Mouse (Mus musculus): ENCODE data around the gene Ifi35.

Gene Ifi35

DNA sequence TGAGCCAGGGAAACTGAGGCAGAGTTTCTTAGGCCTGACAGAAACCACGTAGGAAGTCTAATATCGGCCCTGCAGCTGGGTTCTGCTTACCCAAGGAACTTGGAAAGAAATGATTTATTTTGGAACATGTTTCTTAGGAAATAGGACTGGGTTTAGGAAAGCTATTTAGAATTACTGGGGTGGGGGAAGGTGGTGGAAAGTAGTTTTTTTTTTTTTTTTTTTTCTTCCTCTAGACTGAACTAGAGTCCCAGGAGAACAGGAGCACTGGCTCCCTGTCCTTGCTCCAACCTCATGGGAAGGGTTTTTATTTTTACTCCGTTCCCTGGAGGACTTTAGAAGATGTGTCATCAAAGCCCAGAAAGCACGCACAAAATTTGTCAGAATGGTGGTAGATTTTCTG is 20.9 kb downstream of the Ifi35 start:
- ChIA-PET POLR2A (interaction anchor here (0.6 to 24.0 kb wide), 25 partner anchors 9 to 405 kb away, joined by 3 to 550 read pairs (median 11); partner anchors contain the start of genes Rpl27 (in 3 of the 4), Brca1 (in 2 of the 4), Nbr1 (in 2 of the 4) and Rdm1 (in 2 of the 4)), CTCF (interaction anchor here in 3 of 4 experiments (0.5 to 1.5 kb wide), 6 partner anchors 10 to 318 kb away, joined by 3 to 6 read pairs (median 3); no protein-coding TSS in a partner anchor)

DNA sequence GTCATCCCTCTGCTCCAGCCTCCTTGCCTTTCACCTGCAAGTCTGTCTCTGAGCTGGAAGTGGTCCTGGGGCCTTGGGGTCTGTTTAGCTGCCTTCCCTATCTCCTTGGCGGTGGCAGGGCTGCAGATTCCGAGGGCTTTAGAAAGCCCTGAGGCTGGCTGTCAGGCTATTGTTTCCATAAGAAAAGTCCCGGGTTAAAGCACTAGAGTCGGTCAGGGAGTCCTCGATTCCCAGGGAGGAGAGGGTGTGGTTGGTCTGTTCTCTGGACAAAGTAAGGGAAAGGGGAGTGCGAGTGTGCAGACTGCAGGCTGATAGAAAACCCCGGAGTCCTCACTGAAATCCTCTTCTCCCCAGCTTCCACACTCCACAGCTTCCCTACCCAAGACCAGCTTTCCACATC is 22.0 kb downstream of the Ifi35 start:
- ChIA-PET POLR2A (interaction anchor here in 3 of 4 experiments (1.0 to 24.0 kb wide), 18 partner anchors 11 to 130 kb away, joined by 3 to 550 read pairs (median 6); partner anchors contain the start of genes Rpl27 (in 3 of the 3), Gm11634 (in 1 of the 3), Ifi35 (in 1 of the 3) and Tmem106a (in 1 of the 3)), CTCF (interaction anchor here in 3 of 4 experiments (0.6 to 2.0 kb wide), 5 partner anchors 9 to 146 kb away, joined by 3 to 8 read pairs (median 5); partner anchors contain the start of gene Aoc2 (in 1 of the 3))

DNA sequence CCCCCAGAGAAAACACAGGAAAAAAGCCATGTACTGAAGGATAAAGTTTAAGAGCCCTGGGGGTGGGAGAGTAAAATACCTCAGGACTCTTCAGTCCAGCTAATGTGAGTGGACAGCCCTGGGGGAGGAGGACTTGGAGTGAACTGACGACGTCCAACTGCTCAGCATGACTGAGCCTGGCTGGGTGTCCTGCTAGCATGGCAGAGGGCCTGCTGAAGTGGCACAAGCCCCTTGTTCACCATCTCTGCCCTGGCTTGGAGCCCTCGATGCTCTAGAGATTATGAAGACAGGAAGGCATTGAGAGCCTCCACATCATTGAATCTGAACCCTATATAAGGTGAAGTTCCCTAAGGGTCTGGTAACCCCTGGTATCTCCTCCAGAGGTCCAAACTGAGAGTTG is 23.7 kb downstream of the Ifi35 start:
- POLR2A ChIA-PET = interaction anchor here in 3 of 4 experiments (0.6 to 24.0 kb wide), 16 partner anchors 9 to 310 kb away, joined by 3 to 550 read pairs (median 4); partner anchors contain the start of genes Rpl27 (in 2 of the 3), Gm11634 (in 1 of the 3) and Ifi35 (in 1 of the 3)
- CTCF ChIA-PET = interaction anchor here in 1 of 4 experiments (1.0 to 2.0 kb wide), 3 partner anchors 103 to 118 kb away, joined by 3 to 5 read pairs (median 3); no protein-coding TSS in a partner anchor

DNA sequence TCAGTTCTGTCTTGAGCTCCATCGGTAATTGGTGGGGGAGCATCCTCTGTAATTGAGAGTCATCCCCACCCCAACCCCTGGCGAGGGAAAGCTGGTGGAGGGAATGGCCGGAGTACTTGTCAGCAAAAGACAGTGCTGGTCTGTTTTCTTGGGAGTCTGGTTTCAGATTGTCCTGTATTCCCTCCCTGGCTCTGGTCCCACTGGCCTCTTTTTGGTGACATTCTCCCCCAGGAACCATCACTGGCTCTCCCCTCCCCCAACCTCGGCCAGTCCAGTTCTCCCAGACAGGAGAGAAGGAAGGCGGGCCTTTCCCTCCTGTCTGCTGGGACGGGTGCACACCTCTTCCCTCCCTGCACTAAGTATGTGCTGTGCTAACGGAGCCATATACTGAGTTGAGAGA is 24.1 kb downstream of the Ifi35 start:
- CTCF ChIA-PET = interaction anchor here in 1 of 4 experiments (1.3 kb wide), 1 partner anchor 102 kb away, joined by 3 read pairs; no protein-coding TSS in a partner anchor
- POLR2A ChIA-PET = interaction anchor here in 3 of 4 experiments (0.6 to 24.0 kb wide), 10 partner anchors 9 to 635 kb away, joined by 3 to 550 read pairs (median 6); partner anchors contain the start of genes Rpl27 (in 2 of the 3), Gm11634 (in 1 of the 3) and Ifi35 (in 1 of the 3)

DNA sequence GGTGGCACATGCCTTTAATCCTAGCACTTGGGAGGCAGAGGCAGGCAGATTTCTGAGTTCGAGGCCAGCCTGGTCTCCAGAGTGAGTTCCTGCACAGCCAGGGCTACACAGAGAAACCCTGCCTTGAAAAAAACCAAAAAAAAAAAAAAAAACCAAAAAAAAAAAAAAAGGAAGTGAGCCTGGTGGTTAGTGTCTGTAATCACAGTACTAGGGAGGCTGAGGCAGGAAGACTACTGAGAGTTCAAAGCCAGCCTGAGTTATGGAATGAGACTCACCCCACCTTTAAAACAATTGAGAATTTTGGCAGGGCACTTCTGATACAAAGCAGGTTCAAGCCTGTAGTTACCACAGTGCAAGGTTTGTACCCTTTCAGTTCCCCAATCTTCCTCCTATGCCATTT is 25.5 kb downstream of the Ifi35 start:
- ChIA-PET CTCF (interaction anchor here in 2 of 4 experiments (0.6 kb wide), 2 partner anchors 110 to 600 kb away, joined by 3 read pairs; no protein-coding TSS in a partner anchor), POLR2A (interaction anchor here in 1 of 4 experiments (0.7 to 24.0 kb wide), 7 partner anchors 9 to 184 kb away, joined by 3 to 550 read pairs (median 4); partner anchors contain the start of genes Brca1, Ifi35 and Rpl27)

DNA sequence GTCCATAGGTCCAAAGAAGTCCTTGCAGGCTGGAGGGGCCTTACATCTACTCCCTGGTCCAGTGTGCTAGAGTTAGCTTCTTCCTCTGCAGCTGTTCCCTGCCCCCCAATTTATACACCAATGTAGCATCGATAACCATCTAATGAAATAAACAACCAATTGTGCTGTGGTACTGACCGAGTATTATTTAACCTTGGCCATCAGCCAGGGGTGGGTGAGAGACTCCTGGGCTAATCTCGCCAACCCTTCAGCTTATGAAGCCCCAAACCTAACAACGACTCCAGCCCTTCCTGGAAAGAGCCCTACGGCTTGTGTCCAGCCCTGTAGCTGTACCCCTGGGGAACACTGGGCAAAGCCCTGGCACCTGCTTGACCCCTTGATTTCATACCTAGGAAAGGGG is 26.1 kb downstream of the Ifi35 start:
- ChIA-PET POLR2A (interaction anchor here in 2 of 4 experiments (0.9 to 24.0 kb wide), 8 partner anchors 9 to 126 kb away, joined by 3 to 550 read pairs (median 4); partner anchors contain the start of genes Brca1 (in 1 of the 2), Ifi35 (in 1 of the 2), Rnd2 (in 1 of the 2) and Rpl27 (in 1 of the 2)), CTCF (interaction anchor here in 1 of 4 experiments (0.6 kb wide), 1 partner anchor 109 kb away, joined by 3 read pairs; no protein-coding TSS in a partner anchor)

DNA sequence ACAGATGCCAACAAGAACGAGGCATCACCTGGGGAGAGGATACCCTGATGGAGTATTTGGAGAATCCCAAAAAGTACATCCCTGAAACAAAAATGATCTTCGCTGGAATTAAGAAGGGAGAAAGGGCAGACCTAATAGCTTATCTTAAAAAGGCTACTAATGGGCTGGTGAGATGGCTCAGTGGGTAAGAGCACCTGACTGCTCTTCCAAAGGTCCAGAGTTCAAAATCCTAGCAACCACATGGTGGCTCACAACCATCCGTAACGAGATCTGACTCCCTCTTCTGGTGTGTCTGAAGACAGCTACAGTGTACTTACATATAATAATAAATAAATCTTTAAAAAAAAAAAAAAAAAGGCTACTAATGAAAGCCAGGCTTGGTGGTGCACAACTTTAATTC is 28.2 kb downstream of the Ifi35 start:
- POLR2A ChIA-PET = interaction anchor here in 2 of 4 experiments (0.8 to 4.9 kb wide), 6 partner anchors 8 to 124 kb away, joined by 3 to 31 read pairs (median 7); partner anchors contain the start of gene Rpl27 (in 1 of the 2)
- CTCF ChIA-PET = interaction anchor here in 2 of 4 experiments (0.6 to 0.7 kb wide), 4 partner anchors 43 to 152 kb away, joined by 3 to 5 read pairs (median 4); no protein-coding TSS in a partner anchor

DNA sequence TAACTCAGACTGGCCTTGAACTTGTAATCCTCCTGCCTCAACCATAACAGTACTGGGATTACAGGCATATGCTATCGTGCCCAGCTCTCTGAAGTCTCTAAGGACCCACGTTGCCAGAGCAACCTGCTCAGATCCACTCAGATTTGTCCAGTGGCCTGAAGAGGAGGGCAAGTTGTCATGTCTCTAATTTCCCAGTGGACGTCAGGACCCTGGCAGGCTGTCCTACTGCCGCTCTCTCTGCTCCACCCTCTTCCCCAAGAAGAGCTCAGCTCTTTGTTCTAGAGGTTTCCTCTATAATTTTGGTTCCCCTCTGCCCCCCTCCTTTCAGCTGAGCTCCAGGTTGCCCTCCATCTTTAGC is 29.0 kb downstream of the Ifi35 start:
- ChIA-PET CTCF (interaction anchor here in 2 of 4 experiments (0.6 to 1.6 kb wide), 6 partner anchors 9 to 420 kb away, joined by 3 to 5 read pairs (median 4); partner anchors contain the start of gene Rpl27 (in 1 of the 2)), POLR2A (interaction anchor here in 3 of 4 experiments (0.5 to 5.8 kb wide), 21 partner anchors 9 to 188 kb away, joined by 3 to 74 read pairs (median 6); partner anchors contain the start of genes Rpl27 (in 3 of the 3), Rnd2 (in 2 of the 3), Vat1 (in 2 of the 3) and Arl4d (in 1 of the 3))

DNA sequence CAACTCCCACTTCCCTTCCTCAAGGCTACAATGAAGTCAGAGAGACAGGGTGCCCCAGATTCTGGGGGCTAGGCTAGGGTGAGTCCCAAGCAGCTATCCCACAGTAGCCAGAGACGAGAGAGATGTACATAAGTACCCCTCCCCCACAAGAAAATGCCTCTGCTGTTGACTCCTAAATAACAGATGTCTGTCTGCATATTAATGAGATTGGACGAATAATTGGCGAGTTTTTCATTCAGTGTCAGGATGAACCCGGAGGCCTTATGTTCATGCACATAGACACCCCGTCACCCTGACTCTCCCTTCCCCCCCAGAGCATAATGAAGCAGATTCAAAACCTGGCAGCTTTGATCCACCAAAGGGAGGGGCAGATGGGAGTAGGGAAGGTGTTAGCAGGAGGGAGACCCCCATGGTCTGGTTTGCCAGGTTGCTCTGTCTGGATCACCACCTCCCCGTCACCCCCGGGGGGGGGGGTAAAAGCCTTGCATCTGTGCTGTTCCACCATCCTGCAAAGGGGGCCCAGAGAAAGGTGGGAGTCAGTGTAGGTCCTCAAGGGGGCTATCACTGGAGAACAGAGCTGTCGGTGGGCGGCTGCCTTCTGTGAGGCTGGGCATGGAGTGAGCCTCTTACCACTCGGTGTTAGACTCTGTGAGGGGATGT is 29.5 kb downstream of the Ifi35 start:
- ChIA-PET POLR2A (interaction anchor here in 3 of 4 experiments (0.6 to 5.8 kb wide), 29 partner anchors 9 to 187 kb away, joined by 3 to 74 read pairs (median 4); partner anchors contain the start of genes Rpl27 (in 3 of the 3), Rnd2 (in 2 of the 3), Vat1 (in 2 of the 3) and Arl4d (in 1 of the 3)), CTCF (interaction anchor here in 3 of 4 experiments (0.6 to 1.6 kb wide), 8 partner anchors 10 to 420 kb away, joined by 3 to 5 read pairs (median 4); partner anchors contain the start of genes Rnd2 (in 1 of the 3) and Rpl27 (in 1 of the 3))

DNA sequence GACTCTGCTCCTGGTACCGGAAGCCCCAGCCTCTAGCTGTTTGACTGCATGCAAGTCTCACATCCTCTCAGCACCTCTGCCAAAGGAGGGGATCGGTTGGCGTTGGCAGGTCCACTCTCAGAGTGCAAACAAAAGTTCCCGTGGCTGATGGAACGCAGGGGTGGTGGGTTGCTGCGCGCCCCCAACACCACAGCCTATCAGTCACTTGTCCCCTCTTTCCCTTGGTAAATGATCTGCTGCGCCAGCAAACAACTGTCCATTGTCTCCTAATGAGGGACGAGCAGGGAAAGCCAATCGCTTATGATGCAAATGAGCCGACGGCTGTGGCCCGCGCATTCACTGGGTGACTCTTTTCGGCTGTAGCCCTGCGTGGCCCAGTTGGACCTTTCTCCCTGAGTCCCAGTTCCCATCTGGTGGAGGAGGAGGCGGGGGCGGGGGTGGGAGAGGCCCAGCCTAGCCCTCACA is 31.0 kb downstream of the Ifi35 start:
- ChIA-PET CTCF (interaction anchor here in 3 of 4 experiments (0.5 to 1.5 kb wide), 8 partner anchors 9 to 97 kb away, joined by 3 to 4 read pairs (median 3); partner anchors contain the start of genes Rnd2 (in 1 of the 3) and Rpl27 (in 1 of the 3)), POLR2A (interaction anchor here in 3 of 4 experiments (0.6 to 5.8 kb wide), 37 partner anchors 8 to 847 kb away, joined by 3 to 74 read pairs (median 4); partner anchors contain the start of genes Rpl27 (in 2 of the 3), Tmem106a (in 2 of the 3), Vat1 (in 2 of the 3) and Nbr1 (in 1 of the 3))

DNA sequence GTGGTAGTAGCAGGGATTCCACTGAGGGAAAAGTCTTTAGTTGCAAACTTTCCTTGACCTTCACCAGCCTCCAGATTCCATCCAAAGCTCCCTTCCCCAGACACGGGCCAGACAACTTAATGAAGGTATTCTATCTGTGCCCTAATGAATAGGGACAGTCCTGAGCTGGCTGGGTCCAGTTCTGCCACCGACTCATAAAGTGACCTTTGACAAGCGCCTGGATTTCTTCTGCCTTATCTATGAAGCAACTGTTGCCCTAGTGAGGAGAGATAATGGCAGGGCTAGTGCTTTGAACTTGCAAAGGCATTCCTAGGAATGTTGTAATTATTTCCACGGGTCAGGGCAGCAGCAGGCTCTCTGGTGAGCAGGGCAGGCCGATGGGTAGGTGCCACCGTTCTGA is 32.7 kb downstream of the Ifi35 start:
- ChIA-PET CTCF (interaction anchor here in 1 of 4 experiments (1.0 to 2.0 kb wide), 2 partner anchors 14 to 116 kb away, joined by 3 to 8 read pairs; partner anchors contain the start of gene Vat1), POLR2A (interaction anchor here in 2 of 4 experiments (0.6 to 7.4 kb wide), 16 partner anchors 10 to 157 kb away, joined by 3 to 78 read pairs (median 8); partner anchors contain the start of genes Nbr1 (in 2 of the 2), Rpl27 (in 2 of the 2), Brca1 (in 1 of the 2) and Rnd2 (in 1 of the 2))

DNA sequence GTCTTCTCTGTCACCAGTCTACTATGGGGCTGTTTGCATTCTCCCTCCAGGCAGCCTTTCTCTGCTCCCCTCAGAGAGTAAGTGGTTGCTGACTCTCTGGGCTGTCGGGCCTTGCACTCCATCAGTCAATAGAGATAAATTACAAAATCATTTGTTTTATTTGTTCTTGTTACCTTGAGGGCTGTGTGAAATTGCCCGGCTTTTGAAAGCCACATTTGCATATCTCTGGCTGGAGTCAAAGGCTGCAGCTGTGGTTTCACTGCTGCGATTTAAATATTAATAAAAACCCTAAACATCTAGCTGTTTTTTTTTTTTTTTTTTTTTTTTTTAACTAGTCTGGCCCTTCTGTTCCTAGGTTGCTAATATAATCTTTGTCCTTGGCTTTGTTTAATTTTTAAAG is 35.6 kb downstream of the Ifi35 start:
- POLR2A ChIA-PET = interaction anchor here in 3 of 4 experiments (0.6 to 7.4 kb wide), 25 partner anchors 10 to 1239 kb away, joined by 3 to 78 read pairs (median 7); partner anchors contain the start of genes Brca1 (in 2 of the 3), Nbr1 (in 2 of the 3) and Rpl27 (in 2 of the 3)

DNA sequence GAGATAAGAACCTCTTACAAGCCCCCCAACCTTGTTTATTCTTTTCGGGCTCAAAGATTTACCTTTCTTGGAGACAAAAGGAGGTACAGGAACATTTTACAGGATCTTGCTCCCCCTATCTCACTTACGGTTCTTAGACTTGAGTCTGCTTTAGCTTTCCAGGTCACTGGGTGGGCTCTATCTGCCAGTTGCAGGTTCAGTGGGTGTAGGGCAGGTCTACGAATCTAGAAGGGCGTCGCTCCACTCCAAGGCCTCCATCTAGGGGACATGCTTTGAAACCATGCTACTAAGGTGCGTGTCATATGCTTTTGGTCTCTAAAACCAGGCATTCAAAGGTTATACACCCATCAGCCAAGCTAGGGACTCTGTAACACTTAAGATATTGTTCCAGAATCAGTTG is 36.0 kb downstream of the Ifi35 start:
- ChIA-PET CTCF (interaction anchor here in 2 of 4 experiments (0.6 to 2.6 kb wide), 4 partner anchors 17 to 92 kb away, joined by 4 to 11 read pairs (median 4); no protein-coding TSS in a partner anchor), POLR2A (interaction anchor here (0.6 to 7.4 kb wide), 28 partner anchors 10 to 1239 kb away, joined by 3 to 78 read pairs (median 6); partner anchors contain the start of genes Brca1 (in 2 of the 4), Nbr1 (in 2 of the 4), Rpl27 (in 2 of the 4) and Cntnap1 (in 1 of the 4))

More for the DNA sequence above, 35.6 kb downstream of the Ifi35 start:
- CTCF ChIA-PET = interaction anchor here in 3 of 4 experiments (0.6 to 2.6 kb wide), 6 partner anchors 15 to 150 kb away, joined by 3 to 11 read pairs (median 6); no protein-coding TSS in a partner anchor

DNA sequence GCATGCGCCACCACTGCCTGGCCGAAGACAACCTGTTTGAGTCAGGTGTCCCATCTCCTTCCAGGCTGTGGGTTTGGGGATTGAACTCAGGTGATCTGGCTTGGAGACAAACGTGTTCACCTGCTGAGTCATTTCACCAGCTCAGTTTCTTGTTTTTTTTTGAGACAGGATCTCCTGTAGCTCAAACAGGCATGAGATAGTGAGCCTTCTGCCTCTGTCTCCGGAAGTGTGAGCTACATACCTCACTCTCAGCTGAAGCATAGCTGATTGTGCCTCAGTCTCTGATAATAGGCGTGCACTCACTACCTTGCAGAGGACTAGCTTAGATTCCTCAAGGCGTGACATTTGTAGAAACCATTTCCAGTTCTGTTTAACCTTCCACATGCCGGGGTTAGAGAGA is 36.6 kb downstream of the Ifi35 start:
- CTCF ChIA-PET = interaction anchor here in 3 of 4 experiments (0.7 to 2.6 kb wide), 5 partner anchors 17 to 91 kb away, joined by 4 to 11 read pairs (median 7); no protein-coding TSS in a partner anchor
- POLR2A ChIA-PET = interaction anchor here (0.6 to 7.4 kb wide), 30 partner anchors 9 to 314 kb away, joined by 3 to 78 read pairs (median 6); partner anchors contain the start of genes Brca1 (in 2 of the 4), Nbr1 (in 2 of the 4), Rpl27 (in 2 of the 4) and Cntnap1 (in 1 of the 4)

DNA sequence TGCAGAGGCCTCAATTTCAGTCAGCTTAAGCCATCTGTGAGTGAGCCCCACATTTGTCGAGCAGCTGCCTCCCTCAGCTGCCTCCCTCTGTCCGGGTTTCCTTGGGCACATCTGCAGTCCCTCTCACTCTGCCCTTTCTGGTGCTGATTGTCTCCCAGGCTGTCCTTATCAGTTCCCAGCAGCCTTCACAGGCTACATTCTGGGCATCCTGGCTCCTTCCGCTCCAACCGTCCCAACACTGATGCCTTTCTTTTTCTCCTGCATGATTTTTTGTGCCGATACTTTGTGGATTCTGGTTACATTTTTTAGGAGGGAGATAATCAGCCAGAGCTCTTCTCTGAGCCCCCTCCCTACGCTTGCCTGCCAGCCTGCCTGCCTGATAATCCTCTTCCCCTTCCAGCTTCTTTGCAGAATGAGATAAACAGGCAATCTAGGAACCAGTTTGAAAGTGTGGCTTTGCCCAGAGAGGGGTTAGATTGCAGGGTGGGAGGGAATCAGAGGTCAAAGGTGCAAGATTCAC is 37.4 kb downstream of the Ifi35 start:
- CTCF ChIA-PET = interaction anchor here in 2 of 4 experiments (1.4 to 2.6 kb wide), 3 partner anchors 18 to 89 kb away, joined by 3 to 11 read pairs (median 7); no protein-coding TSS in a partner anchor
- POLR2A ChIA-PET = interaction anchor here (0.6 to 7.4 kb wide), 30 partner anchors 11 to 254 kb away, joined by 3 to 78 read pairs (median 5); partner anchors contain the start of genes Brca1 (in 2 of the 4), Nbr1 (in 2 of the 4), Rpl27 (in 2 of the 4) and Tmem106a (in 1 of the 4)

DNA sequence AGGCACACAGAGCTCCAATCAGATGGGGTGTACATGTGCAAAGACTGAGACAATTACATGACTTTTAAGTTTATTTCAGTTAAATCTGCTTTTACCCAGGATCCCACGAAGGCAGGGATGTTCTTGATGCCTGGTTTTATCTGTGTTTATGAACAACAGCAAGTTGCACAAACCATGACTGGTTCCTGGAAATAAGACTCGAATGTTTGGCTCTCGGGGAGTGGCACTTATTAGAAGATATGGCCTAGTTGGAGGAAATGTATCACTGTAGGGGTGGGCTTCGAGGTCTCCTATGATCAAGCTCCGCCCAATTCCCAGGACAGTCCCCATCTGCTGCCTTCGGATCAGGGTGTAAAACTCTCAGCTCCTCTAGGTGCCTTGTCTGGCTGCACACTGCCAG is 37.9 kb downstream of the Ifi35 start:
- POLR2A ChIA-PET = interaction anchor here (0.6 to 7.4 kb wide), 24 partner anchors 8 to 535 kb away, joined by 3 to 78 read pairs (median 6); partner anchors contain the start of genes Brca1 (in 2 of the 4), Nbr1 (in 2 of the 4), Rpl27 (in 2 of the 4) and Tmem106a (in 1 of the 4)
- CTCF ChIA-PET = interaction anchor here in 2 of 4 experiments (1.4 to 1.5 kb wide), 2 partner anchors 19 to 88 kb away, joined by 3 to 7 read pairs; no protein-coding TSS in a partner anchor

Data from embryonic stem cell, embryonic (primary cell).